Mouse (Mus musculus) E14TG2a.4 (cell line): ENCODE data around the gene Stra6l.

Experiments
- H3K27me3 ChIP-seq: 2 replicates; pipeline ENCODE4 v1.6.1; 2014; ENCODE audit warnings: low read length, control low read depth; ENCODE audit not compliant: insufficient read depth
- H3K36me3 ChIP-seq: 2 replicates; pipeline ENCODE4 v1.6.1; 2014; ENCODE audit warnings: low read length, control low read depth; ENCODE audit not compliant: insufficient read depth
- H3K4me1 ChIP-seq: replicated peaks from 2 replicates; pipeline ENCODE4 v1.6.1; 2014; ENCODE audit warnings: low read depth, low read length, control low read depth
- H3K4me3 ChIP-seq: replicated peaks from 2 replicates; pipeline ENCODE4 v1.5.1; 2014; ENCODE audit warnings: mild to moderate bottlenecking, low read length
- H3K9me3 ChIP-seq: 2 replicates; pipeline ENCODE4 v1.6.1; 2014; ENCODE audit warnings: low read length, control low read depth
- CTCF ChIP-seq: conservative IDR thresholded peaks from 2 replicates; pipeline ENCODE4 v1.5.1; 2014; ENCODE audit warnings: low read length
- NANOG ChIP-seq: IDR thresholded peaks from 2 replicates; pipeline ENCODE4 v1.6.1; 2014; ENCODE audit warnings: borderline replicate concordance, low read length, mixed read lengths
- POU5F1 ChIP-seq: IDR thresholded peaks from 2 replicates; pipeline ENCODE4 v1.6.1; 2014; ENCODE audit warnings: low read length, borderline replicate concordance

Gene Stra6l

DNA sequence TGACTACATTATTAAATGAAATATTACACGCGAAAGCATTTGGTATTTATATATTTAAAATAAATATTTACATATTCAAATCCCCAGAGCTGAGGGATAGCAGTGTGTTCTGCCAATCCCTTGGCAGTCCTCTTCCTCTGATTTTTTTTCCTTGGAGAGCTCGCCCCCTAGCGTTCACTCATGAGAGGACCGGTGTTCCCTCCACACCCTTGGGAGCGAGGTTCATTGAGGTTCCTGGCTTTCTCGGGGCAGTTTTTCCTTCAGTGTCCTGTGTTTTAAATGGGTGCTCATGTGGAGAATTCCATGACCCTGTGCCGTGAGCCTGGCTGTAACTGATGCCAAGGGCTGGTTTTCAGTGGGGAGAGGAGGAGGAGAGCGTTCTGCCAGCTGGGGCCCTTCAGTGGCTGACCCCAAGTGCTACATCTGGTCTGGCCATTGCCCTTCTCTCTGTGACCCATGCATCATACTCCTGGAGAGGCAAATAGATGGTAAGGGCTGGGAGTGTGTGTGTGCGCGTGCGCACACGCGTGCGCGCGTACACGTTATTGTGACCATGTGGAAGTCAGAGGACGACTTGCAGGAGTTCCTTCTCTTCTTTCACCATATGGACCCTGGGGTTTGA, 7.5 kb downstream of the Stra6l start:
- Histone ChIP-seq H3K4me3 (no peak overlapping the region), H3K9me3 (peaks cover 7% of the 10 kb centered on the region; the same call in 1 of the 2 replicates), H3K4me1 (peaks cover 15% of the 10 kb centered on the region), H3K27me3 (peaks cover 51% of the 10 kb centered on the region), H3K36me3 (no peaks in the 10 kb centered on the region)
- TF ChIP-seq CTCF = peak; percentile 72
- TF ChIP-seq NANOG = no peak
- no peak for TF ChIP-seq POU5F1

DNA sequence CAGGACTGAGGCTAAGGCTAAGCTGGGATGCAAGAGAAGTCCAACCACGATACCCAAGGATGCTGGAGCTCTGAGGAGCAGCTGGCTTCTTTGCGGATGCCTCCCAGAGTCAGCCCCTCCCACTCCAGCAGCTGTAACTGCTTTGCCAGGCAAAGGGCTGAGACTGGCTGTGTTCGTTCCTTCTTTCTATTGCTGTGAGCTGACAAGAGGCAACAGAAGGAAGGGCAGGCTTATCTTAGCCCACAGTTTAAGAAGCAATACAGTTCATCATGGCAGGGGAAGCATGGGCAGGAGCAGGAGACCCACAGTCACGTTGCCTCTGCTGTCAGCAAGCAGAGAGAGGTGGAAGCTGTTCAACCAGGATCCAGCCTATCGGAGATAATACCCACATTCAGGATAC, 12.7 kb downstream of the Stra6l start:
- H3K4me3 ChIP-seq = no peak overlapping the region
- peaks cover 52% of the 10 kb centered on the region for H3K27me3 ChIP-seq
- H3K9me3 ChIP-seq = peaks cover 7% of the 10 kb centered on the region; the same call in 1 of the 2 replicates
- H3K4me1 ChIP-seq = peaks cover 8% of the 10 kb centered on the region; the same call in 1 of the 2 replicates
- TF ChIP-seq CTCF (no peak), NANOG (no peak), POU5F1 (no peak)
- H3K36me3 ChIP-seq = no peaks in the 10 kb centered on the region

DNA sequence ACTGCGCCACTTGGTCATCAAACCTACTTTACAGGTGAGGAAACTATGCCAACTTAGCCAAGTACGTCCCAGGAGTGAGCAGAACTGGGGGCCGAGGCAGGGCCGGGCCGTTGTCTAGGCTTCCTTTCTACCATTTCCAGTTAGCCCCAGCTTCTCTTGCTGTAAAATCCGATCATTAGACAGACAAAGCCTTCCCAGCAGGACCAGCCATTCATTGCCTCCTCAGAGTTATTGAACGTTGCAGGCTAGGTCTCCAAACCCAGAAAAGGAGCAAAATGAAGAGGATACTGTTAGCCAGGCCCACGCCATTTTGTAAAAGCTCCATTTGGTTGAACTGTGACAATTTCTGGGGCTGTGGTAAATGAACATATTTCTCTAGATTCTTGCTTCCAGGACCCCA, 19.0 kb downstream of the Stra6l start:
- H3K4me3 ChIP-seq = no peak overlapping the region
- no peaks in the 10 kb centered on the region for H3K9me3 ChIP-seq
- H3K4me1 ChIP-seq = peaks cover 51% of the 10 kb centered on the region
- TF ChIP-seq NANOG = peak; percentile 46; the same call in 1 of the 2 replicates
- no peak for TF ChIP-seq POU5F1
- no peak for TF ChIP-seq CTCF
- H3K36me3 ChIP-seq = no peaks in the 10 kb centered on the region
- peaks cover 27% of the 10 kb centered on the region for H3K27me3 ChIP-seq

DNA sequence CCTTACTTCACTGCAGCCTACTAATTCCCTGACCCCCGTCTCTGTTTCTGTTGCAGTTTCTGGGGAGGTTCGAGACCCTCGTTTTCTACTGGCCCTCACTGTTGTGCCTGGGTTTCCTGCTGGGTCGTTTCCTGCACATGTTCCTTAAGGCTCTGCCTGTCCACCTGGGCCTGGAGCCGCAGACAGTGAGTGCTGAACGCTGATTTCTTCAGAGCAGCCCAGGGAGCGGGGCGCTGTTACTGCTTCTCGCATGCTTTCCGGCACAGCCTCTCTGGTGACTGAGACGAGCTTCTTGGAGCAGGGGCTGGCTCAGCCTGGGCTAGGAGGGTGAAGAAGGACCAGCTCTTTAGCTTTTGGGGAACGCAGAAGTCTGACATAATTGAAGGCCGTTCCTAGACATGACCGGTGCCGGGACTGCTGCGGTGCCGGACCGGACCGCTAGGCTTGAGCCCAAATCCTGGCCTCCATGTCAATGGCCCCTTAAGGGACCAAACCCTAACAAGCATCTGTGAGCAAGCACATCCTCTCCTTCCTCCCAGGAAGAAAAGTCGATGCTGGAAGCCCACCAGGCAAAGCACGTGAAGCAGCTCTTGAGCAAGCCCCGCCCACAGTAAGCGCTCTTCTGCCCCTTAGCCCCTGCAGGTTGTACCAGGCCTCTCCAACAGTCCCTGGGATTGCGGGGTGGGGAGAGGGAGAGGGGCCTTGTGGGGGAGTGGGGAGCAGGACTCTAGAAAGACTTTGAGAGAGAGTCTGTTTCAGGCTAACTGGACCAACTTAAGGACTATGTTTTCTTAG, 20.8 kb downstream of the Stra6l start:
- TF ChIP-seq CTCF (no peak), NANOG (no peak), POU5F1 (no peak)
- 0 out of 2 replicates have a peak, but pooled peaks cover 3% of the 10 kb centered on the region for H3K9me3 ChIP-seq
- no peaks in the 10 kb centered on the region for H3K36me3 ChIP-seq
- peaks cover 51% of the 10 kb centered on the region for H3K4me1 ChIP-seq
- H3K27me3 ChIP-seq = peaks cover 27% of the 10 kb centered on the region
- H3K4me3 ChIP-seq = peak overlapping the region; percentile 52

DNA sequence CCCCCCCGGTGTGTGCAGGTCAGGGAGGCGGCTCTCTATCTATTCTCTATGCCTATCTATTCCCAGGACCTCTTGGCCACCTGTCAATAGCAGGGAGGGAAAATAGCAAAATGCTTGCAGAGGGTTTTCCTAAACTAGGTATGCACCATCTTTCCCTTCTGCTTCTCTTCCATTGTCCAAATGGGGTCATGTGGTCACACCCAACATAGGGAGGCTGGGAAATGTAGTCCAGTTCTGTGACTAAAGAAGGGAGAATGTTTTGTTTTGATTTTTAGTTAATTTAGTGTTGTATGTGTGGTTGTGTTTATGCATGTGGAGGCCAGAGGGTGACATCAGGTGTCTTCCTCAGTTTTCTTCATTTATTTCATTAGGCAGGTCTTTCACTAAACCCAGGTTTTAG, 23.7 kb downstream of the Stra6l start:
- Histone ChIP-seq H3K9me3 (peaks cover 22% of the 10 kb centered on the region), H3K4me3 (no peak overlapping the region), H3K27me3 (peaks cover 10% of the 10 kb centered on the region), H3K36me3 (no peaks in the 10 kb centered on the region), H3K4me1 (peaks cover 37% of the 10 kb centered on the region)
- TF ChIP-seq CTCF (no peak), POU5F1 (no peak), NANOG (no peak)

DNA sequence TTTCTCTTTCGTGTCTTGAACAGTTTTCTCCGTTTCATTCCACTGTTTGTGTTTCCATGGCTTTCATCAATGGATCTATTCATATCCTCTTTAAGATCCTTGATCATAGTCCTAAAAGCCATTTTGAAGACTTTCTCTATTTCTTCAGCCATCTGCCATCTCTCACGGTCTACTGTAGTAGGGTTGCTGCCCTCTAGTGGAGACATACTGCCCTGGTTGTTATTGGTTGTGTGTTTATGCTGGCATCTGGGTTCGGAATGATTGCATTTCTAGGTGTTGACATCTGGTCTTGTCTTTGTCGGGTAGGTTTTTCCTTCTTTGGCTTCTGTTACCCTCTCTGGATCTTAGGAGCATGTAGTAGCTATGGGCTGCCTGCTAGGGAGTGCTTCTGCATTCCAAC, 30.5 kb downstream of the Stra6l start:
- H3K4me1 ChIP-seq = no peaks in the 10 kb centered on the region
- peaks cover 9% of the 10 kb centered on the region; the same call in 1 of the 2 replicates for H3K27me3 ChIP-seq
- no peaks in the 10 kb centered on the region for H3K36me3 ChIP-seq
- H3K4me3 ChIP-seq = no peak overlapping the region
- TF ChIP-seq POU5F1 (no peak), NANOG (no peak), CTCF (peak; percentile 82)
- H3K9me3 ChIP-seq = peaks cover 22% of the 10 kb centered on the region

DNA sequence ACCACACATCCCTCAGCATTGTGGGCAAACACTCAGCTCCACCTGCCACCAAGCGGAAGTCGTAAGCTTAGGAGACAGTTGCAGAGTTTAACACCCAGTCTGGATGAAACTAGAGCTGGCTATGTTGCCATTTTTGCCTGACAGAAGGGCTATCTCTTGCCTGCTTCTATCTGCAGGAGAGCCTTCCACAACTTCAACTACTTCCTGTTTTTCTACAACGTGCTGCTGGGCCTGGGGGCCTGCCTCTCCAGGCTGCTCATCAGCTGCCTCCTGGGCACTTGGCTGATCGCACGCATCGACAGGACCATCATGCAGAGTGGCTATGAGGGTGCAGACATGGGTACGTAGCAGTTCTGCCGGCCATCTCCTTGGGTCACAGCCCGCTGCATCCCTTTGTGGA, 34.1 kb downstream of the Stra6l start:
- Histone ChIP-seq H3K27me3 (peaks cover 24% of the 10 kb centered on the region), H3K9me3 (no peaks in the 10 kb centered on the region), H3K36me3 (no peaks in the 10 kb centered on the region), H3K4me1 (peaks cover 3% of the 10 kb centered on the region), H3K4me3 (no peak overlapping the region)
- TF ChIP-seq POU5F1 (no peak), NANOG (no peak), CTCF (no peak)

DNA sequence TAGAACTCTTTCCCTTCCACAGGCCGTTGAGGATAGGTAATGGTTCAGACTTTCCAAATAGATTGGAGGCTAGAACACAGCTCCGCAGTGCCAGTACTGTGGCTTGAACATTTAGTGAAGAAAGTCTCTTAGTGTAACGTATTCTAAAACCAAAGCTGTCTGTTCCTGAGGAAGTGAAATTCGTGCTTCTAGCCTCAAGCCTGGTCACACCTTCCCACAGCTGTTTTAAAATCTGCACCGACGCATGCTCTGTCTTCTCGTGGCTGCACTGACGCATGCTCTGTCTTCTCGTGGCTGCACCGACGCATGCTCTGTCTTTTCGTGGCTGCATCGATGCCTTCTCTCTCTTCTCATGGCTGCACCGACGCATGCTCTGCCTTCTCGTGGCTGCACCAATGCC, 34.8 kb downstream of the Stra6l start:
- H3K4me3 ChIP-seq = no peak overlapping the region
- no peak for TF ChIP-seq CTCF
- no peaks in the 10 kb centered on the region for H3K36me3 ChIP-seq
- H3K27me3 ChIP-seq = peaks cover 24% of the 10 kb centered on the region
- peaks cover 10% of the 10 kb centered on the region for H3K4me1 ChIP-seq
- no peaks in the 10 kb centered on the region for H3K9me3 ChIP-seq

DNA sequence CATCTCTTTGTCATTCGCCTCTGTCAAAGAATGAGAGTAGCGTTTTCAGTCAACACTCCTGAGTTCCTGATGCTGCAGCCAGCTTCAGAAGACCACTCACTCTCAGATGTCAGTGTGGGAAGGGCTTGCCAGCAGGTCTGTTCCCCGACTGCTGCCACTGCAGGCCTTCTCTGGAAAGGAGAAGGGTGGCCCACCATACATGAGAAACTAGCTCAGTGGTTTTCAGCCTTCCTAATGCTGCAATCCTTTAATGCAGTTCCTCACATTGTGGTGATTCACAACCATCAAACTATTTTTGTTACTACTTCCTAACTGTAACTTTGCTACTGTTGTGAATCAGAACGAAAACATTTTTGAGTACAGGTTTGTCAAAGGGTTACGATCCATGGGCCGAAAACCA, 41.0 kb downstream of the Stra6l start:
- H3K27me3 ChIP-seq = peaks cover 15% of the 10 kb centered on the region
- no peaks in the 10 kb centered on the region for H3K36me3 ChIP-seq
- no peak overlapping the region for H3K4me3 ChIP-seq
- H3K9me3 ChIP-seq = no peaks in the 10 kb centered on the region
- H3K4me1 ChIP-seq = peaks cover 35% of the 10 kb centered on the region
- no peak for TF ChIP-seq CTCF
- no peak for TF ChIP-seq POU5F1
- TF ChIP-seq NANOG = no peak
